Mouse (Mus musculus) cortical plate, adult 2 months (tissue): Measurements from ENCODE around the gene Dync1i2.

Source experiments
- CTCF ChIP-seq: fragments of 200-500 bp; IDR thresholded peaks from 2 replicates; pipeline ENCODE4 v1.5.1; 2011; ENCODE audit warnings: mild to moderate bottlenecking, control low read depth, low read length; ENCODE audit not compliant: insufficient read depth; ENCODE audit errors: extremely low read depth
- POLR2A ChIP-seq: fragments of 200-500 bp; IDR thresholded peaks from 2 replicates; pipeline ENCODE4 v1.6.1; 2011; ENCODE audit warnings: mild to moderate bottlenecking, low read length, control low read depth; ENCODE audit not compliant: insufficient read depth; ENCODE audit errors: extremely low read depth

DNA sequence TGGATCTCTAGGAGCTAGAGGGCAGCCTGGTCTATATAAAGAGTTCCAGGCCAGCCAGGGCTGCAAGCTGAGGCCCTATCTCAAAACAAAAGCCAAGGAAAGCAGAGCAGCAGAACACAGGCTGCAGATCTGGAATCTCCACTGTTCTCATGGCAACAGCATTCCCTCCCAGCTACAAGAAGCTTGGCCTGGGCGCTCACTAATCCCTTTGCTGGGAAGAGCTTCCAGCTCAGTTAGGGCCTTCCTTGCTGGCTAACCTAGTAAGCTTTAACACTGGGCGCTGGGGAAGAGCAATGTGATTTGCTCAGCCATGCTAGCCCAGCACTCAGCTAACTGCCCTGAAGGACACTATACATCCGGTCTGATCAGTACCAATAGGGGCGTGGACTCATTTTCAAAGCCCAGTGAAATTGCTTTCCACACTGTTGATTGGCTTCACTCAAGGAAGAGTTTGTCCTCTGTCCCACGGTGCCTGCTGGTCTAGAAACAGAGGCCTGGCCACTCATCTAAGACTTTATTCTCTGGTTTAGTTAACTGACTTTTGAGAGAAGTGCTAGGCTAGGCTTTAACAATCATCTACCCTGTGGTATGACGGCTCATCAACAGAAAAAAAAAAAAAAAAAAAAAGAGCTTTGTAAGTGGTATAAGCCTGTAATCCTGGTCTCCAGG is 78.7 kb downstream of the Dync1i2 start:
- TF ChIP-seq CTCF (no peak), POLR2A (no peak)
